Mouse (Mus musculus) 3134 (cell line): ENCODE measurements at regions not wholly inside any gene's neighbourhood (a gene's known extent, or its start where the extent isn't known, plus 50 kb on each side); places are given as distances from the start of the nearest gene placed in this dataset.

Source experiments
- DNase-seq: peaks from one replicate; pipeline ENCODE4 v3.0.0-alpha.2; 2011; ENCODE audit warnings: low spot score; ENCODE audit not compliant: insufficient read length; ENCODE audit errors: extremely low read depth

- DNase-seq = no peak
Measured at GRCm38 (mm10) chr12:59341586-59341985, 122.1 kb upstream of the Fbxo33 start.

- no peak for DNase-seq
Measured at GRCm38 (mm10) chr12:59330753-59331152, 111.2 kb upstream of the Fbxo33 start.

GRCm38 (mm10) chr12:59312703-59313102 lies 93.2 kb upstream of the Fbxo33 start:
- no peak for DNase-seq

GRCm38 (mm10) chr12:59307958-59308357 lies 88.4 kb upstream of the Fbxo33 start:
- DNase-seq = no peak

- no peak for DNase-seq
Measured at GRCm38 (mm10) chr12:59304522-59304921, 85.0 kb upstream of the Fbxo33 start.
